Mouse (Mus musculus) liver, embryonic 14.5 days (tissue): Measurements from ENCODE around the gene Ube2q1. TPM values are rescaled to one million over a fixed set of nuclear protein-coding genes. Genes with fewer than 3 reads are reported as not detected.
"Not testable (repeated sequence)": the region's sequence is repeated elsewhere in the genome, so short reads cannot be mapped to it uniquely, and the experiment has no call there.

ENCODE experiments used
- ATAC-seq: fragments of 200-750 bp; cut with Nextera tagmentation; 2 replicates; pipeline ENCODE4 v1.8.0; 2017; ENCODE audit warnings: moderate number of reproducible peaks, mild to moderate bottlenecking, moderate library complexity; ENCODE audit not compliant: insufficient read depth
- DNase-seq, 3 experiments: peaks; one replicate each; pipeline ENCODE4 v3.0.0-alpha.2; 2012 to 2013; ENCODE audit warnings: low read depth in 3 of 3, low spot score in 3 of 3
- H3K27ac ChIP-seq: fragments of 300-500 bp; sonication (generic); 2 replicates; pipeline ENCODE4 v1.5.1; 2014; ENCODE audit warnings: moderate library complexity, mild to moderate bottlenecking, control low read depth, inconsistent platforms
- H3K27me3 ChIP-seq: fragments of 300-500 bp; sonication (generic); 2 replicates; pipeline ENCODE4 v1.6.1; 2014; ENCODE audit warnings: mild to moderate bottlenecking, low read length, moderate library complexity; ENCODE audit not compliant: control insufficient read depth, insufficient read depth
- H3K36me3 ChIP-seq: fragments of 300-500 bp; sonication (generic); replicated peaks from 2 replicates; pipeline ENCODE4 v1.6.1; 2014; ENCODE audit warnings: low read depth; ENCODE audit not compliant: control insufficient read depth, insufficient read depth
- H3K4me1 ChIP-seq, 2 experiments: fragments of 200-500 bp in 1 of 2; fragments of 300-500 bp in 1 of 2; sonication (generic) in 1 of 2; replicated peaks; 2 replicates each; pipeline ENCODE4 v1.6.1; 2012 to 2014; ENCODE audit warnings: antibody characterized with exemption in 1 of 2, inconsistent platforms in 1 of 2, low read length in 1 of 2; ENCODE audit not compliant: control insufficient read depth in 2 of 2, insufficient read depth in 2 of 2
- H3K4me2 ChIP-seq: fragments of 300-500 bp; sonication (generic); 2 replicates; pipeline ENCODE4 v1.6.1; 2014; ENCODE audit warnings: low read depth, mild to moderate bottlenecking, control low read depth, moderate library complexity
- H3K4me3 ChIP-seq, 2 experiments: fragments of 200-500 bp in 1 of 2; fragments of 300-500 bp in 1 of 2; sonication (generic) in 1 of 2; 2 replicates each; pipeline ENCODE4 v1.5.1; 2012 to 2014; ENCODE audit warnings: low read depth in 2 of 2, low read length in 2 of 2, mild to moderate bottlenecking in 2 of 2, control low read depth in 1 of 2, inconsistent platforms in 1 of 2, moderate library complexity in 1 of 2; ENCODE audit not compliant: insufficient read depth in 1 of 2
- H3K9ac ChIP-seq: fragments of 300-500 bp; sonication (generic); replicated peaks from 2 replicates; pipeline ENCODE4 v1.6.1; 2014; ENCODE audit warnings: mild to moderate bottlenecking, control low read depth, moderate library complexity
- H3K9me3 ChIP-seq: fragments of 300-500 bp; sonication (generic); 2 replicates; pipeline ENCODE4 v1.6.1; 2016; ENCODE audit warnings: low read length, mixed read lengths; ENCODE audit not compliant: control insufficient read depth
- CTCF ChIP-seq: IDR thresholded peaks from 2 replicates; pipeline ENCODE4 v1.5.1; 2016; ENCODE audit warnings: antibody characterized with exemption, low read depth, control low read depth
- EP300 ChIP-seq: IDR thresholded peaks from 2 replicates; pipeline ENCODE4 v1.6.1; 2016; ENCODE audit warnings: antibody characterized with exemption, low read depth
- WGBS: fragments of 180-500 bp; shearing (Covaris S2); extraction: QIAGEN DNeasy Blood & Tissue Kit; methylation state at CpG from one replicate; pipeline ENCODE4 v1.1.7; 2014; ENCODE audit not compliant: insufficient replicate concordance; 5-methylcytosine and 5-hydroxymethylcytosine counted together
- polyA plus RNA-seq, 2 experiments: library from polyadenylated mRNA; depleted of rRNA in 1 of 2; stranded (reverse) in 1 of 2; unstranded in 1 of 2; fragments of >200 nt; fragmentation: Nextera tagmentation in 1 of 2; extraction: Ambion mirVana in 1 of 2; gene quantifications; 2 replicates each; pipeline versions ENCODE4 v1.2.1 to v1.2.3; 2012 to 2014

The Ube2q1 gene
- polyA plus RNA-seq, 2 experiments = 6.7 to 9.0 TPM

DNA sequence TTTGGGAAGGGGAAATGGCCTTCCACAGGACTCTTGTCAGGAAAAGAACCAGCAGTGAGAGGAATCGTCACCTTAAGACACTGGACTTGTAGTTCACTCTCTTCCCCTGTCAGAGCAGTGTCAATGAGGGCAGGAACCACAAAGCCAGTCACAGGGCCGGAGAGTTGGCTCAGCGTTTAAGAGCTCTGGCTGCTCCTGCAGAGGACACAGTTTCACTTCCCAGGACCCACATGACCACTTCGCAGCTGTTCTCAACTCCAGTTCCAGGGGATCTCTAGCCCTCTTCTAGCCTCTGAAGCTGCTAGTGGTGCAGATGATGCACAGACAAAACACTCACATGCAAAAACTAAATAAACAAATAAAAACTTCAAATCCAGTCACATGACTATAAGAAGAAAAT, 22.9 kb downstream of the Ube2q1 start:
- DNase-seq = no peak
- H3K9me3 ChIP-seq = no peaks in the 10 kb centered on the region
- TF ChIP-seq EP300 (no peak), CTCF (no peak)
- no peak overlapping the region for H3K9ac ChIP-seq
- H3K4me3 ChIP-seq = no peak overlapping the region
- 20% methylated on average over 4 of the region's 4 CpGs for WGBS
- no peak overlapping the region for H3K4me2 ChIP-seq
- no peak overlapping the region for H3K27ac ChIP-seq
- no peaks in the 10 kb centered on the region for H3K4me1 ChIP-seq
- ATAC-seq = no peak
- H3K36me3 ChIP-seq = no peaks in the 10 kb centered on the region
- no peaks in the 10 kb centered on the region for H3K27me3 ChIP-seq

- Histone ChIP-seq H3K9ac (no peak overlapping the region), H3K27ac (no peak overlapping the region), H3K9me3 (no peaks in the 10 kb centered on the region), H3K36me3 (no peaks in the 10 kb centered on the region), H3K4me1 (no peaks in the 10 kb centered on the region; a peak in 1 of 4 replicates), H3K4me2 (no peak overlapping the region), H3K27me3 (no peaks in the 10 kb centered on the region), H3K4me3 (no peak overlapping the region)
- ATAC-seq (no peak), DNase-seq (no peak)
- TF ChIP-seq CTCF (no peak), EP300 (no peak)
- 47% methylated on average over 3 of the region's 3 CpGs for WGBS
Measured at GRCm38 (mm10) chr3:89798518-89798917, 25.1 kb downstream of the Ube2q1 start.

DNA sequence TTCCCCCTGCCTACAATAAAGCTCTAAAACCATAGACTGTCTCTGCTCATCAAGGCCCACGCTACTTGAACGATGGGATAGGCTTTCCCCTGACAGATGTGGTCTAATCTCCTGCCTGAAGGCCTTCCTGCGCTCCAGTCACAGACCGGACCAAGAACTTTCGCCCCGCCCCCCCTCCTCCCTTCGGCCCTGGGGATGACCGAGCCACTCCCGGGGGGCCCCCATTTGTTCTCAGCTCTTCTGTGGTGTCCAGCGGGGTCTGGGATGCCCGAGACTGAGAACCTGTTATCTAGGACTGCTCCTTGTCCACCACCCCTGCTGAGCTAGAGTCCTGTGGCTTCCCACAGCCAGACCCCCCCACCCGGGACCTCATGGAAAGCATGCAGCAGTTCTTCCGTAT, 26.1 kb downstream of the Ube2q1 start:
- no peaks in the 10 kb centered on the region for H3K36me3 ChIP-seq
- H3K27me3 ChIP-seq = no peaks in the 10 kb centered on the region
- no peak overlapping the region for H3K27ac ChIP-seq
- H3K9ac ChIP-seq = no peak overlapping the region
- DNase-seq (no peak), ATAC-seq (no peak)
- TF ChIP-seq EP300 (no peak), CTCF (no peak)
- H3K4me1 ChIP-seq = no peaks in the 10 kb centered on the region; a peak in 1 of 4 replicates
- no peak overlapping the region for H3K4me2 ChIP-seq
- H3K4me3 ChIP-seq = no peak overlapping the region
- no peaks in the 10 kb centered on the region for H3K9me3 ChIP-seq
- WGBS = 15% methylated on average over 13 of the region's 13 CpGs

DNA sequence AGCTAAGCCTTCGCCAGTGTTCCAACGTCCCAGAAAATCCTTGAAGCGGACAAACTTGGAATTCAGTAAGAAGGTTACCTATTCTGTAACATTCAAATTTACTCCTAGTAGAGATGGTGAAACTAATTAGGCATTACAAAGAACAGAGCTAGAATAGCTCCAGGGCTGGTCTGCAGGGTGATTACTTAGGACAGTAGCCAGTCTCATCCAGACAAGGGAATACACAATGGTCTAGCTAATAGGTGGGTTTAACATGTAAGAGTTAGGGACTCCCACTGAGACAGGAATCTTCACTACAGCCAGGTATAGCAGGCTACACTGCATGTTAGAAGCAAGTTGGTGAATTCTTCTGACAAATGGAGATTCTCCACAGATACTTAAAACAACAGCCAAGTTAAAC, 26.7 kb downstream of the Ube2q1 start:
- WGBS = 55% methylated on average over 3 of the region's 3 CpGs
- H3K4me2 ChIP-seq, H3K9me3 ChIP-seq, H3K4me3 ChIP-seq, H3K27ac ChIP-seq, H3K27me3 ChIP-seq, DNase-seq, H3K36me3 ChIP-seq, H3K9ac ChIP-seq, H3K4me1 ChIP-seq, ATAC-seq: not testable (repeated sequence)

DNA sequence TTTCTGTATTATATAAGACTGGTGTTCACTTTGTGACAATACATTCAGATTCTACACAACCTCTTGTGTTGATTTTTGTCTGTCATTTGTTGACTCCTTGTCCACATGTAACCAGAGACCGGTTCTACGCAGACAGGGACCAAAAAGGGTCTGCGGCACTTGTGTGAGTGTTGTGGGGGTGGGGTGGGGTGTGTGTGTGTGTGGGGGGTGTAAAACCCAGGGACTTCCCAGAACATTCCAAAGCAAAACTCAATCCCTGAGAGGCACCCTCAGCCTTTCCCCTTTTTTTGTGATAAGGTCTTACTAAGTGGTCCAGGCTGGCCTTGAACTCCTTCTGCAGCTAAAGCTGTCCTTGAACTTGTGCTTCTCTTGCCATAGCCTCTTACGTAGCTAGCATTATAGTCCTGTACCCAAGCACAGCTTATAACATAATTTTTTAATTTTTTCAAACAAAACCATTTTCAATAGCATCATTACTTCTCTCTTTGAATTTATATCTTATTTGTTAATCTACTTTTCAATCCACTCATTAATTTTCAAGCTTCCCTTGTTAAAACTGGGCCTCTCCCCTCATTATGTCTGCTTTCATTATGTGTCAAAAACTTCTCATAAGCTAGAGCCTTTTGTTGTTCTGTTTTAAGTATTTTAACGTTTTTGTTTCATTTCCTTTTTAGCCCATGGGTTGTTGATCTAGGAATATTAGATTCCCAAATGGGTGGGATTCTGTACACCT, 27.5 kb downstream of the Ube2q1 start:
- TF ChIP-seq CTCF (no peak), EP300 (no peak)
- no peak overlapping the region for H3K9ac ChIP-seq
- H3K27ac ChIP-seq = no peak overlapping the region
- no peaks in the 10 kb centered on the region; a peak in 1 of 4 replicates for H3K4me1 ChIP-seq
- no peaks in the 10 kb centered on the region for H3K27me3 ChIP-seq
- H3K9me3 ChIP-seq = no peaks in the 10 kb centered on the region
- H3K36me3 ChIP-seq = no peaks in the 10 kb centered on the region
- DNase-seq (no peak), ATAC-seq (no peak)
- no peak overlapping the region for H3K4me2 ChIP-seq
- no peak overlapping the region for H3K4me3 ChIP-seq
- 61% methylated on average over 5 of the region's 5 CpGs for WGBS
